Mouse (Mus musculus) left cerebral cortex, postnatal 10 days (tissue): ENCODE data around the gene Ehmt2. TPM values are rescaled to one million over a fixed set of nuclear protein-coding genes. Genes with fewer than 3 reads are reported as not detected.
"Not testable (repeated sequence)": the region's sequence is repeated elsewhere in the genome, so short reads cannot be mapped to it uniquely, and the experiment has no call there.

ENCODE experiments used
- DNase-seq, 2 experiments: peaks; one replicate each; pipeline ENCODE4 v3.0.0; 2021 to 2022; ENCODE audit warnings: low spot score in 2 of 2, mixed read lengths in 1 of 2; ENCODE audit errors: extremely low spot score in 1 of 2
- intact Hi-C: fragments of 180-260 bp; cut with DNase I; formaldehyde crosslinking; loops from one replicate; pipeline ENCODE4 v1.15.1; 2025
- total RNA-seq, 2 experiments: library from RNA; stranded (reverse); gene quantifications; 2 replicates each; pipeline ENCODE4 v1.2.3; 2021

The Ehmt2 gene
- total RNA-seq, 2 experiments from 2014 or later, result 174 to 181 TPM

DNA sequence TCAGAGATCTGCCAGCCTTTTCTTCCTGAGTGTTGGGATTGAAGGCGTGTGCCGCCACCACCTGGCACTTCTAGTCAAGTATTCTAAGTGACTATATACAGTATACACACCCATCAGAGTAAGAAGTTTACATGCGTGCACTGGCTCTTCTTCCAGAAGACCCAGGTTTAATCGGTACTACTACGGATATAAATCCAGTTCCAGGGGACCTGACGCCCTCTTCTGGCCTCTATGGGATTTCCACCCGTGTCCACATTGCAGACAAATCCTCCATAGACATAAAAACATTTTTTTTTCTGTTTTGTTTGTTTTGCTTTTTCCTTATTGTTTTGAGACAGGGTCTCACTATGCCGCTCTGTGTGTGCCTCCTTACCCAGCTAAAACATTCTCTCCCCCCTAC is 49.3 kb downstream of the Ehmt2 start:
- intact Hi-C loops, result loop anchor here (5.0 kb wide), 1 partner anchor 90 kb away; no protein-coding TSS in a partner anchor
- DNase-seq, result no peak

DNA sequence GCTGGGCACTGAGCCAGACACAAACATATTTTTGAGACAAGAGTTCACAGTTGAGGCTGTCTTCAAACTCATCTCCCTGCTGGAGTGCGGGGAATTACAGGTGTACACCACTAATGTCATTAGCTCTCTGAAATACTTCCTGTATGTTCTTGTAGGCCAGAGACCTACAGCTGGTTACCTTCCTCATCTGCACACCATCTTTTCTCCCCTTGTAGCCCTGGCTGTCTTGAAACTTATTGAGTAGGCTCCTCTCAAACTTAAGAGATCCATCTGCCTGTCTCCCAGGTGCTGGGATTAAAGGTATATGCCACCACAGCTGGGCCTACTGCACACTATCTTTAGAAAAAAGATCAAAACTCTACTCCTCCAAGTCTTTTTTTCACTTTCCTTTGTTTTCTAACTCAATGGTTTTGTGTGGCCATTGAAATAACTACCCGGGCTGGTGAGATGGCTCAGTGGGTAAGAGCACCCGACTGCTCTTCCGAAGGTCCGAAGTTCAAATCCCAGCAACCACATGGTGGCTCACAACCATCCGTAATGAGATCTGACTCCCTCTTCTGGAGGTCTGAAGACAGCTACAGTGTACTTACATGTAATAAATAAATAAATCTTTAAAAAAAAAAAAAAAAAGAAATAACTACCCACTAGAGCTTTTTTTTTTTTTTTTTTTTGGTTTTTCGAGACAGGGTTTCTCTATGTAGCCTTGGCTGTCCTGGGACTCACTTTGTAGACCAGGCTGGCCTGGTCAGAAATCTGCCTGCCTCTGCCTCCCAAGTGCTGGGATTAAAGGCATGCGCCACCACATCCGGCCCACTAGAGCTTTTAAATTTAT is 50.7 kb downstream of the Ehmt2 start:
- intact Hi-C loops, result loop anchor here (5.0 kb wide), 1 partner anchor 92 kb away; no protein-coding TSS in a partner anchor
- DNase-seq, result not testable (repeated sequence)

DNA sequence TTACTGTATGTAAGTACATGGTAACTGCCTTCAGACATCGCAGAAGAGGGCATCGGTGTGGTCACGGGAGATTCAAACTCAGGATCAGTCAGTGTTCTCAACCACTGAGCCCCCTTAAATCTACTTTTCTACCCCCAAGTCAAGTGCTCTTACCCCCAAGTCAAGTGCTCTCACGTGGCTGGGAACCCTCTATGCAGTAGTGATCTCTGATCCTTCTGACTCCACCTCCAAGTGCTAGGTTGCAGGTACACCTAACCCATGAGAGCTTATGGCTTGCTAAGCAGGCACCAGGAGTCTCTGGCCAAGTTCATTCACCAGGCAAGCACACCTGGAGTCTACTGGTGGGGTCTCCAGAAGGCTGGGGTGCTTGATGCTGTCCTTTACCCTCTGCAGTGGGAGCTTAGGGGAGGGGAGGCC is 51.3 kb downstream of the Ehmt2 start:
- intact Hi-C loops, result loop anchor here (5.0 kb wide), 1 partner anchor 92 kb away; no protein-coding TSS in a partner anchor

DNA sequence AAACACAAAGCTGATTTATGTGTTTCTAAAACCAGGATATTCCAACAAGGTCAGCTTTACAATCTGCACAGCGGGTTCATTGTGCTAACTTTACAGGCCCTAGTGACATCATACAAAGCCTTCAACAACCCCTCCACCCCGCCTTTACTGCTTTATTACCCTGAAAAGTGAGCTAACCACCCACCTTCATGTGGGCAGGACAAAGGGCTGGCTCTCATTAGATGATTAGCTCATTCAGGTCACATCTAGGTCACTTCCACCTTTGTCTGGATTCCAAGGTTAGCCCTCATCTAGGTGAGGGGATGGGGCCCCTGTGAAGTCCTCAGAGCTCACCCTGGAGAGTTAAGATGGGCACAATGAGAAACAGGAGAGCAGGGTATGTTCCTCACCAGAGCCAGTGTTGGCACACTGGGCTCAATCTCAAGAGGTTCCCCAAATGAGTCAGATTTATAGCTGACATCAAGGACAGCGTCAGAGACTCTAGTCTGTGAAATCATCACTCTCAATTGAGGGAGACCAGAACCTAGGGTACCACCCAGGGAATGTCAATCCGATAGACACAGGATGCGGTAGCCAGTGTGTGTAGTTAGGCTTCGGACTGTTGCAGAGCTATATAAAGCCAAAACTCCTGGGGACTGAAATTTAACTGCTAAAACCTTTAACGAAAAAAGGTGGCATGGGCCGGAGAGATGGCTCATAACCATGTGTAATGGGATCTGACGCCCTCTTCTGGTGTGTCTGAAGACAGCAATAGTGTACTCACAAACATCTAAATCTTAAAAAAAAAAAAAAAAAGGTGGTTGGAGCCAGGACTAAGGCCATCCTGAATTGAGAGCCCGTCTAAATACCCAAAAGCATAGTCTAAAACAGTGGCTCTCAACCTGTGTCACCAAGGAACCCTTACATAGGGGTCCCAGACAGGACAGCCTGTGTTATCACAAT is 52.5 kb downstream of the Ehmt2 start:
- intact Hi-C loops, result no loop called here
- DNase-seq, result no peak

More for the DNA sequence above, 51.3 kb downstream of the Ehmt2 start:
- no peak for DNase-seq

DNA sequence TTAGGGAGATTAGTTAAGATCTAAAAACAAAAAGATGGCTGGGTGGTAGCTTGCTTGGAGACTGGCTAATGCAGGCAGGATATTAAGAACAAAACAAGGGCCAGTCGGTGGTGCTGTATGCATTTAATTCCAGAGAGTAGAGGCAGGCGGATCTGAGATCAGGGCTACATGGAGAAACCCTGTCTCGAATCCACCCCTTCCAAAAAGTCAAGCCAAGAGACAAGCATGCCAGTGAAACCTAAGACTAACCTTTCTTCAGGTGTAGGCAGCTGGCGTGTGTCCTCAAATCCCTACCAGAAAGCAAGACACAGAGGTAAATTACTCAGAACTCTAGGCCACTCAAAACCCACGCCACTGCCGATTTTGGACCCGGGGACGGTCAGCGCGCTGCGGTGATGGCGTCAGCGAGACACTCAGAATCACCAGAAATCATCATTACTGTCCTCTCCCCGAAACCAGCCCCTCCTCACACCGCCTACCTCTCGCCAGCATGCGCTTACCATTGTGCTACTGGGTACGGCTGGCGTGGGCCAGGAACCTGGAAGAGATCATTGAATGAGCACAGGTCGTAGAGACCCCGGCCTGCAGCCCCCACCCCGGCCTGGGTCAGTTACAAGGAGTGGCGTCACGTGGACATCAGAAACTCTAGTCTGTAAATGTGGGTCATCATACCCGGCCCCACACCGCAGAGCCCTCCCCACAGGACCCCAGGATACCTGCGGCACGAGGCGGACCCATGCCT is 53.5 kb downstream of the Ehmt2 start:
- DNase-seq, result peak in 1 of 2 experiments; percentile 27
- intact Hi-C loops, result no loop called here

DNA sequence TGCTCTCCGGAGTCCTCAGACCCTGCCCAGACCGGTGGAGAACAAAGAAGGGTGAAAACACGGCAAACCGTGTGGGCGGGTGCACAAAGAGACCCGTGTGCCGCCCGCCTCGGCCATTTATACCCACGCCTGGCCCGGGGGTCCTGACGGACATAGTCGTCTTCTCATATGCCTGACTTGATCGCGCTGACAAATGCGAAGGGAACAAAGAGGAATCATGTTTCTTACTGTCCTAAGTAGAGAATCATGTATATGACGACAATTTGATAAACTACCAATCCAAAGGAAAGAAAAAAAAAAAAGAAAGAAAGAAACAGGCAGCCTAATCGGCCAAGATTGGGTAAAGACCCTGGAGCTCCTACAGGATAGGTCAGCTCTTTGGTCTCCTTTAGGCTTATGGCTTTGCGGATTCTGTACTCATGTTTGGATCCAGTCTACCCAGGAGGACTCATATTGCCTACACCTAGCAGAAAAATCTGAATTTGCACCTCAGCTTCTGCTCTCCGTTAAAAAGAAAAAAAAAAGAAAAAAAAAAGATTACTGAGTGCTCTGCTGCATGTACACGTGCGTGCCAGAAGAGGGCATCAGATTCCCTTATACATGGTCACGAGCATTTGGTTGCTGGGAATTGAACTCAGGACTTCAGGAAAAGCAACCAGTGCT is 54.2 kb downstream of the Ehmt2 start:
- peak; percentile 77 to 90 for DNase-seq
- intact Hi-C loops, result no loop called here

DNA sequence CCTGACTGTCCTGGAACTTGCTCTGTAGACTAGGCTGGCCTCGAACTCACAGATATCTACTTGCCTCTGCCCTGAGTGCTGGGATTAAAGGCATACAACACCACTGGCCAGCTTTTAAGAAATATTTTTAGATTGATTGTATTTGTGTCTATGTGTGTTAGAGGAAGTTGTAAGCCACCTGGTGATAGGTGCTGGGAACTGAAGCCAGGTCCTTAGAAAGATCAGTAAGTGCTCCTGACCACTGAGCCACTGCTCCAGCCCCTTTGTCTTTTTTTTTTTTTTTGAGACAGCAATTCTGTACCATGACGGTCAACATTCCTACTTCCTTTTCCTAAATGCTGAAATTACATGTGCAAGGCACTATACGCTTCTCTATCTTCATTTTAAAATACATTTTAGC is 55.0 kb downstream of the Ehmt2 start:
- no peak for DNase-seq
- intact Hi-C loops, result no loop called here

DNA sequence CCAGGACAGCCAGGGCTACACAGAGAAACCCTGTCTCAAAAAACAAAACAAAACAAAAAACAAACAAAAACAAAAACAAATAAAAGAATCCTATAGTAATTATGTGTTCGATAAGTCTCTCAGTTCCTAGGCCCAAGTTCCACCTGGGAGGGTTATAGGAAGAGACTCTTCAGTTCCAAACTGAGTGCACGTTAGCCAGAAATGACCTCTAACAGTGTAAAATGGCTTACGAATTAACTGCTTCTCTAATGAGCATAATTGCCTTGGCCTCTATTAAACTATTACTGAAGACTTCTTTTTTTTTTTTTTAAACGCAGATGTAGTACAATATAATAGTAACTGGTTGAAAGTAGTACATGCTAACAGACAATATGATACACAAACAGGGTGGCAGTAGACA is 55.6 kb downstream of the Ehmt2 start:
- intact Hi-C loops, result no loop called here
- no peak for DNase-seq

DNA sequence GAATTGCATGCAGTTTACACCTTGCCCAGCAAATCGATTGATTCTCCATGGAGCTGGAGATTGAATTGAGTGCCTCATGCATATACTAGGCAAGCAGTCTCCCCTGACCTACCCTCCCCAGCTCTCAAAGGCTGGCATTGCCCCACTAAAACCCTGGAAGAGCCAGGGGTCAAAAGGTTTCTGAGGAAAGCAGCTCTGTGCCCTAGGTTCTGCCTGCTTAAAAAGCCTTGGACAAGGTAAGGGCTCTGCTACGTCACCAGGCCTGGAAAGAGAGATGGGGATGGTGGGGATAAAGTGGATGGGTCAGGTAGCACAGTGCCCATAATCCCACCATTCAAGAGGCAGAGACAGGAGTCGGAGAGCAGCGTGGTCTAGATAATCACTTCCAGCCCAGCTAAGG is 56.6 kb downstream of the Ehmt2 start:
- intact Hi-C loops, result no loop called here
- DNase-seq, result no peak

DNA sequence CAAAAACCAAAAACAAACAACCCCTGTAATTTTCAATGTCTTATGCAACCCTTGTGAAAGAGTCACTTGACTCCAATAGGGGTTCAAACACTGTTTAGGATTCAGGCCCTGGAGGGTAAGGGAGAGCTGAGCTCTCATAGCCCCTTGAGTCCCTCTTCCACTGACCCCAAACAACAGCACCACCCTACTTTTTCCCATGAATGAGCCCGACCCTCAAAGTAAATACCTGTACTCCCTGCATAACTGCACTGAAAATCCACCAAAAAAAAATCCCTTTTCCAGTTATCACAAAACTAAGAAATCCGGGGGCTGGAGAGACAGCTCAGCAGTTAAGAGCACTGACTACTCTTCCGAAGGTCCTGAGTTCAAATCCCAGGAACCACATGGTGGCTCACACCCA is 57.6 kb downstream of the Ehmt2 start:
- no peak for DNase-seq
- intact Hi-C loops, result no loop called here

DNA sequence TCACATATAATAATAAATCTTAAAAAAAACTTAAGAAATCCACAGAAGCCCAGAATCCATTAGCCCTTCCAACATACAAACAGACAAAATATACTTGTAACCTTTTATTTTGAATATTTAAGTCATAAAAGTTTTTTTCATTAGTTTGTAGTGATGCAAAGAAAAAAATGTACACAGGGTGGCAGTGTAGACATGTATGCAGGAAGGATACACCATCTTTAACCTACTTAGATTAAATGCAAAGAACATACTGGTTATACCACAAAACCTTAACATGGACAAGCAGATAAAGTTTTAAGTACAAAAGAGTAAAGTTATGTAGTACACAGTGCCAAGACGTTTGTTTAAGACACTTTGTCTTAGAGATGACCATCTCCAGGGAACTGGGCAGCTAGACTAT is 58.1 kb downstream of the Ehmt2 start:
- DNase-seq, result no peak
- intact Hi-C loops, result no loop called here

DNA sequence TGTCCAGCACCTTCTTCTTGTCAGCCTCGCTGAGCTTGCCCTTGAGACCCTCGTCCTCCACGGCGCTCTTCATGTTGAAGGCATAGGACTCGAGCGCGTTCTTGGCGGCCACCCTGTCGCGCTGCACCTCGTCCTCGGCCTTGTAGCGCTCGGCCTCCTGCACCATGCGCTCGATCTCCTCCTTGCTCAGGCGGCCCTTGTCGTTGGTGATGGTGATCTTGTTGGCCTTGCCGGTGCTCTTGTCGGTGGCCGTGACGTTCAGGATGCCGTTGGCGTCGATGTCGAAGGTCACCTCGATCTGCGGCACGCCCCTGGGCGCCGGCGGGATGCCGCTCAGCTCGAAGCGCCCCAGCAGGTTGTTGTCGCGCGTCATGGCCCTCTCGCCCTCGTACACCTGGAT is 59.0 kb downstream of the Ehmt2 start:
- DNase-seq, intact Hi-C loops: not testable (repeated sequence)

DNA sequence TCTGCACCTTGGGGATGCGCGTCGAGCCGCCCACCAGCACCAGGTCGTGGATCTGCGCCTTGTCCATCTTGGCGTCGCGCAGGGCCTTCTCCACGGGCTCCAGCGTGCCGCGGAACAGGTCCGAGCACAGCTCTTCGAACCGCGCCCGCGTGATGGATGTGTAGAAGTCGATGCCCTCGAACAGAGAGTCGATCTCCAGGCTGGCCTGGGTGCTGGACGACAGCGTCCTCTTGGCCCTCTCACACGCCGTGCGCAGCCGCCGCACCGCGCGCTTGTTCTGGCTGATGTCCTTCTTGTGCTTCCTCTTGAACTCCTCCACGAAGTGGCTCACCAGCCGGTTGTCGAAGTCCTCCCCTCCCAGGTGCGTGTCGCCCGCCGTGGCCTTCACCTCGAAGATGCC is 59.7 kb downstream of the Ehmt2 start:
- intact Hi-C loops, result not testable (repeated sequence)

DNA sequence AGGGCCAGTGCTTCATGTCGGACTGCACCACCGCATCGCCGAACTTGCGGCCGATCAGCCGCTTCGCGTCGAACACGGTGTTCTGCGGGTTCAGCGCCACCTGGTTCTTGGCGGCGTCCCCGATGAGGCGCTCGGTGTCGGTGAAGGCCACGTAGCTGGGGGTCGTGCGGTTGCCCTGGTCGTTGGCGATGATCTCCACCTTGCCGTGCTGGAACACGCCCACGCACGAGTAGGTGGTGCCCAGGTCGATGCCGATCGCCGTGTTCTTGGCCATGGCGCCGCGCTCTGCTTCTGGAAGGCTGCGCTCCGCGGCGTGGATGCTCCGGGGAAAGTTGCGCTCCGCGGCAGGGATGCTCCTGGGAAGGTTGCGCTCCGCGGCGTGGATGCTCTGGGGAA is 60.5 kb downstream of the Ehmt2 start:
- DNase-seq, intact Hi-C loops: not testable (repeated sequence)

More for the DNA sequence above, 59.7 kb downstream of the Ehmt2 start:
- not testable (repeated sequence) for DNase-seq

DNA sequence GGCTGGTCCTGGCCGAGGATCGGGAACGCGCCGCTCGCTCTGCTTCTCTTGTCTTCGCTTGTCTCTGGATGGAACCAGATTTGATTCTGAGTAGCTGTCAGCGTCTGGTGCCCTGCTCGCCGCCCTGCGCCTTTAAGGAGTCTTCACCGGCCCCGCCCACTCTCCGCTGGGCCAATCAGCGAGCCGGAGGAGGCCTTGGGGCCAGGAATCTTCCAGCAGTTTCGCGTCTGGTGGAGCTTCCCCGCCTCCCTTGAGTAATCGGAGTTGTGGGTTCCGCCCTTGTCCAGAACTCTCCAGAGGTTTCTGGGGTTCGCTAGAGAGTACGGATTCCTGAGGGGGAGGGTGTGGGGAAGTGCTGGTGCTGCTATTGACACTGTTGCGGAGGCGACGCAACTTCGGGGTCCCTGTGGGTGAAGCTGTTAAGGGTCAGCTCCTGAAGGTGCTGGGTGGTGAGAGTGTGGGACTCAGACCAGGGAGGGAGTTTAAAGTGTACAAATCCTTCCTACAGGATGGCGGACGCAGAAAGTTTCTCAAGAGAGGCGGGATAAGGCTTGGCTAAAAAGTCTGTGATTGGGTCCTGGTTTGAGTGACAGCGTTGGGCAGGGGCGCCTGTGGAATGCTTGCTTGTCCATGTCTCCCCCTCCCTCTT is 61.0 kb downstream of the Ehmt2 start, which contains the start of gene Hspa1b:
Hspa1b (minus strand) TSS at position 109 of the 649 bp plus-strand sequence.
- intact Hi-C loops, result not testable (repeated sequence)
- DNase-seq, result peak; percentile 60 to 83

DNA sequence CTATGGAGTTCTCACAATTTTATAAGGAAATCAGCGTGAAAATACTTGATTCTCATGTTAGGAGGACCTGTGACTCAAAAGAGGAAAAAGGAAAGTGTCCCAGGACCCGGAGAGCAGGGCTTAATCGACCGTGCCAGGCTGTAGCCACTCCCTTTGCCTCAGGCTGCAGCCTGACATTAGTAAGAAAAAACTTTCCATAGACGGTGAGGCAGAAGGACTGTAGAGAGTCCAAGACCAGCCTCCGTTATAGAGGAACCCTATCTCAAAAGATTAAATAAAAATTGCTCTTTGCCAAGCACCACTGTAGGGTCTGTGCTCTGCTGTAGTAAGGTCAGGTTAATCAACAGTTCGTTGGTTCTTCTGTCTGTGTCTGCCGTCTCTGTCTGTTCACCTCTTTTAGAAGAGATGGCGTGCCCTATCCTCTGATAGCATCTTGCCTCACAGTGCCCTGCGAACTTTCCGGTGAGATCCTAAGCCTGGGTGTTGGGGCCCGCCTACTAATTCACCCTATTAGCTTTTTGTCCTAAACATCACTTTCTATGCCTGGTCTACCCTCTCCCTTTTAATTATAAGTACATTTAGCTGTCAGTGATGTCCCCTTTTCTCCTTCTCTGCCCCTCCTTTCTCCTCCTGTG is 61.7 kb downstream of the Ehmt2 start:
- intact Hi-C loops, result no loop called here
- DNase-seq, result no peak

DNA sequence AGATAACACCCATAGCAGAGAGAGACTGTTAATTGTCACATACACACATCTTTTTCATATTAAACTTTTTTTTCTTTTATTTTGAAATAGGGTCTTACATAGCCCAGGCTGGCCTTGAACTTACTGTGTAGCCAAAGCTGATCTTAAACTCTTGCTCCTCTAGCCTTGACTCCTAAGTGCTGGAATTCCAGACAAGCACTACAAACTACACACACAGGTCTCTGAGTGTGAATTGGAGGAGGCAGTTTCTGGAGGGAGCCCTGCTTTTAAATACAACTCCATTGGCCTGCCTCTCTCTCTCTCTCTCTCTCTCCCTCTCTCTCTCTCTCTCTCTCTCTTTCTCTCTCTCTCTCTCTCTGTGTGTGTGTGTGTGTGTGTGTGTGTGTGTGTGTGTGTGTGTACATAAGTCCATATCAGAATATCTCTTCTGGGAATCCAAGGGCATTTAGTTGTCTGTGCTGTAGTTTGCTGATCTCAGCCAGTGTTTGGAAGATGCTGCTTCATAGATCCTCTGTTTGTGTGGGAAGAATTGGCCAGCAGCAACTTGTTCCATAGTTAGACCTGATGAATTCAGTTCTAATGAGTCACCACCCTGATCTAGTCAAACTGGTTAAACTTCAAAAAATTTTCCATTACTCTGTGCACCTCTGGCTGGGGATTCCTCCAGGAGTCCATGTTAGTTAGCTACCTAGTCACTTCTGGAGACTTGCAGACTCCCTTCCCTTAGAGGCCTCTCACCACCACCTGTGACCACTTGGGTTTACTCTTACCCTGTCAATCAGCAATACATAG is 62.6 kb downstream of the Ehmt2 start:
- no peak for DNase-seq
- intact Hi-C loops, result no loop called here
